Mouse (Mus musculus) heart, embryonic 11.5 days (tissue): ENCODE results near the gene Exoc6. TPM values are rescaled to one million over a fixed set of nuclear protein-coding genes. Genes with fewer than 3 reads are reported as not detected.

Source experiments
- ATAC-seq: fragments of 200-750 bp; cut with Nextera tagmentation; replicated peaks from 2 replicates; pipeline ENCODE4 v1.8.0; 2017; ENCODE audit warnings: moderate library complexity; ENCODE audit not compliant: insufficient number of reproducible peaks, low FRiP score, low TSS enrichment
- H3K27ac ChIP-seq: fragments of 300-500 bp; sonication (generic); 2 replicates; pipeline ENCODE4 v1.5.1; 2014; ENCODE audit warnings: mild to moderate bottlenecking, low read depth, low read length
- H3K27me3 ChIP-seq: fragments of 300-500 bp; sonication (generic); 2 replicates; pipeline ENCODE4 v1.6.1; 2014; ENCODE audit warnings: mild to moderate bottlenecking, low read length, mixed read lengths; ENCODE audit not compliant: control insufficient read depth, insufficient read depth
- H3K36me3 ChIP-seq: fragments of 300-500 bp; sonication (generic); 2 replicates; pipeline ENCODE4 v1.6.1; 2014; ENCODE audit warnings: mild to moderate bottlenecking, low read length, moderate library complexity, mixed read lengths; ENCODE audit not compliant: control insufficient read depth, insufficient read depth
- H3K4me1 ChIP-seq: fragments of 300-500 bp; sonication (generic); 2 replicates; pipeline ENCODE4 v1.6.1; 2014; ENCODE audit warnings: low read length; ENCODE audit not compliant: control insufficient read depth, insufficient read depth
- H3K4me2 ChIP-seq: fragments of 300-500 bp; sonication (generic); 2 replicates; pipeline ENCODE4 v1.6.1; 2014; ENCODE audit warnings: mild to moderate bottlenecking, moderate library complexity
- H3K4me3 ChIP-seq: fragments of 300-500 bp; sonication (generic); 2 replicates; pipeline ENCODE4 v1.5.1; 2014; ENCODE audit warnings: low read depth, low read length
- H3K9ac ChIP-seq: fragments of 300-500 bp; sonication (generic); 2 replicates; pipeline ENCODE4 v1.6.1; 2014; ENCODE audit warnings: mild to moderate bottlenecking, low read depth, low read length, moderate library complexity
- H3K9me3 ChIP-seq: fragments of 300-500 bp; sonication (generic); replicated peaks from 2 replicates; pipeline ENCODE4 v1.6.1; 2016; ENCODE audit warnings: low read length; ENCODE audit not compliant: control insufficient read depth
- WGBS: fragments of 180-500 bp; shearing (Covaris S2); extraction: QIAGEN DNeasy Blood & Tissue Kit; methylation state at CpG from one replicate; pipeline ENCODE4 v1.1.7; 2014; ENCODE audit not compliant: insufficient replicate concordance; 5-methylcytosine and 5-hydroxymethylcytosine counted together
- polyA plus RNA-seq: library from polyadenylated mRNA; unstranded; fragments of >200 nt; fragmentation: Nextera tagmentation; extraction: Ambion mirVana; gene quantifications from 2 replicates; pipeline ENCODE4 v1.2.1, GENCODE M21; 2014

Exoc6 gene
- polyA plus RNA-seq, 1 experiment from 2014 or later = 22.3 TPM

DNA sequence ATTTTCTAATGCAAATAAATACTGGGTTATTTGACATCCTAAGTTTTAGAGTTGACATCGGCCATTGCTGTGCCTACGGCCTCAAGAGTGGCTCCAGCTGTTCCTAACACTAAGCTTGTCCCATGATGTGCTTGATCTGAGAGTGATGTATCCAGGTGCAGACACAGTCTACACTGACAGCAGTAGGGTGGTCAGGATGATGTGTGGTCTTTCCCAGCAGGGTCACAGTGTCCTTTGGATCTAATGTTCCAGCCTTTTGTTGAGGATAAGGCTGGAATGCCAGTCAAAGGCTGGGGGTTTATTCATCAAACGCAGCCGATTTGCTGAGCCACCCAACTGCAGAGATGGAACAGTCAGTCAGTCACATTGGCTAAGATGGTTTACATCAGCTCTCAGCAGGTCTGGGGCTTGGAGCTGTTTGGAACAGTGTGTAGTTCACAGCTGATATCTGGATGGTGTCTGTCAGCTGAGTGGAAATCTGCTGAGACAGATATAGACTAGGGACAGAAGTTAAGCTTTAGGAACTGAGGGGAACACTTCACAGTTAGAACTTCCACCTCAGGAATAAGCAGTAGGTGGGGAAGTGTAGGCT lies 64.9 kb downstream of the Exoc6 start:
- no peak overlapping the region for H3K4me2 ChIP-seq
- no peak for ATAC-seq
- H3K9ac ChIP-seq = no peak overlapping the region
- no peak overlapping the region for H3K4me3 ChIP-seq
- no peaks in the 10 kb centered on the region; the same call in 1 of the 2 replicates for H3K36me3 ChIP-seq
- WGBS = 60% methylated on average over 4 of the region's 4 CpGs
- no peak overlapping the region for H3K27ac ChIP-seq
- H3K9me3 ChIP-seq = no peaks in the 10 kb centered on the region
- H3K27me3 ChIP-seq = no peaks in the 10 kb centered on the region
- H3K4me1 ChIP-seq = no peaks in the 10 kb centered on the region; the same call in 1 of the 2 replicates

DNA sequence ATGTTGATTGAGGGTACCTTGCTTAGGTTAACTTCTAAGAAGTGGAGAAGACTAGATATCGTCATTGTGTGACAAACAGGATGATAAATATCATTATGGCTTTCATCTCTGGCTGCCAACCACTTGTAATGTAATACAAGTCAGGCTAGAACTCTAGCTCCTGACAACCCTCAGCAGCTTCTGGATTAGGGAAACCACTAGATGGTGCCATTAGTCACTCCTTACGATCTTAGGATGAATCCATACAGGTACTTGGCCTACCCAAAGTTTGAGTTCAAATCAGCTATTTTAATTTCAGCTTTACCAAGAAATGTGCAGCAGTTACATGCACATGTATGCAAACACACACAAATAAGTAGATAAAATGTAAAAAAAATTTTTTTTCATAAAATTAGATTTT lies 97.8 kb downstream of the Exoc6 start:
- WGBS = 23% methylated on average over 2 of the region's 2 CpGs
- H3K36me3 ChIP-seq = no peaks in the 10 kb centered on the region
- H3K4me2 ChIP-seq = no peak overlapping the region

DNA sequence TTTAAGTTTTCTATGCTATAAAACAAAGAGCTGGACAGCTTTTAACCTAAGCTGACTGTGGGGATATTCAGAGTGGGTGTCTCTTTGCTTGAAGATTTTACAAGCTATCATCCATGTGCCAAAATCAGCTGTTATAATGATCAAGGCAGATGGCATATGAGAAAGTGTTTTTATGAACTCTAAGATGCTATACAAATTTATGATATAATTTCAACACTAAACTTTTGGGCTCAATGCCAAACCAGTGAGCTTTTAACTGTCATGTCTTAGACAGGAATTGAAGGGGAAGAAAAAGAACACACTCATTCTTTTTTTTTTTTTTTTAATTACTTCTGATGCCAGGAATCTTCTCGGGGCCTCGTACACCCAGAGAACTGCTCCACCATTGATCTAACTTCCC lies 100.3 kb downstream of the Exoc6 start:
- ATAC-seq = no peak
- H3K4me2 ChIP-seq = no peak overlapping the region
- H3K9ac ChIP-seq = no peak overlapping the region
- no peaks in the 10 kb centered on the region for H3K4me1 ChIP-seq
- H3K27me3 ChIP-seq = no peaks in the 10 kb centered on the region
- H3K4me3 ChIP-seq = no peak overlapping the region
- no peaks in the 10 kb centered on the region for H3K9me3 ChIP-seq
- 76% methylated on average over 2 of the region's 2 CpGs for WGBS
- H3K27ac ChIP-seq = no peak overlapping the region
- no peaks in the 10 kb centered on the region for H3K36me3 ChIP-seq

More for the DNA sequence above, 97.8 kb downstream of the Exoc6 start:
- Histone ChIP-seq H3K9ac (no peak overlapping the region), H3K27ac (no peak overlapping the region), H3K4me1 (no peaks in the 10 kb centered on the region), H3K27me3 (no peaks in the 10 kb centered on the region), H3K9me3 (no peaks in the 10 kb centered on the region), H3K4me3 (no peak overlapping the region)
- no peak for ATAC-seq

DNA sequence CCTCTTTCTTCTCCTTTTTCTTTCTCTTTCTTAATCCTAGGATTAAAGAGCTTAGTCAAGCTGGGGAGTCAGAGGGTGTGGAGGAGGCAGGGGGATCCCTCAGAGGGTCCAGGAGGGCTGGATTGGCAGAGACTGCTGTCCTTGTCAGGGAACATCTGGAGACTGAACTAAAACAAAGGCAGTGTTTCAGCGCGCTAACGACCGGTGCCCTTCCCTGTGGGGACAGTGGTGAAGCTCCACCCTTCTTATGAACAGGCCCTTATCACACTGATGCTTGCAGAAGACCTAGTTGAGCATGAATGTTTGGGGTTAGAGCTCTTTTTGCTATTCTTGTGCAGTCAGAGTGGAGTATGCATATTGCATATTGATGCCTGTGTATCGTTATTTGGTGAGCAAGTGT lies 103.8 kb downstream of the Exoc6 start:
- Histone ChIP-seq H3K4me2 (no peak overlapping the region), H3K9ac (no peak overlapping the region), H3K27me3 (no peaks in the 10 kb centered on the region), H3K4me1 (peaks cover 6% of the 10 kb centered on the region; the same call in 1 of the 2 replicates), H3K4me3 (no peak overlapping the region), H3K9me3 (no peaks in the 10 kb centered on the region), H3K27ac (no peak overlapping the region; the same call in 1 of the 2 replicates), H3K36me3 (no peaks in the 10 kb centered on the region)
- 35% methylated on average over 5 of the region's 5 CpGs for WGBS
- no peak for ATAC-seq

DNA sequence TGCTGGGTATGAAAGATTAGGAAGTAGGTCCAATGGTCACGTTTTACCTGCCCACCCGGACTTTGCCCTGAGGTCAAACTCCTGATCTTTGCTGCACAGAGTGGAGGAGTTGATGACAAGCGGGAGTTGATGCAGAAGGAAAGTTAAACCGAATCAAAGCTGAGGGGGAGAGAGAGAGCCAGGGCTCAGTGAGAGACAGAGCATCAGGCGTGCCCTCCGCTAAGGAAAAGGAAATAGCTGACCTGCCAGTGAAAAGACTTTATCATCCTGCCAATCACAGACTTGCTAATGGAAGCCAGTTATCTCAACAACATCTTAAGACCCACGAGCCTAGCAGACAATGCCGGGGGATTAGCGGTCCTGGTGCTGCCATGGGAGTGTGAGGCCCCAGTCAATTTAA lies 106.2 kb downstream of the Exoc6 start:
- Histone ChIP-seq H3K36me3 (no peaks in the 10 kb centered on the region), H3K9me3 (no peaks in the 10 kb centered on the region), H3K27ac (no peak overlapping the region), H3K9ac (no peak overlapping the region), H3K4me1 (peaks cover 6% of the 10 kb centered on the region; the same call in 1 of the 2 replicates), H3K4me2 (no peak overlapping the region), H3K4me3 (no peak overlapping the region), H3K27me3 (no peaks in the 10 kb centered on the region)
- 7% methylated on average over 9 of the region's 9 CpGs for WGBS
- ATAC-seq = no peak

DNA sequence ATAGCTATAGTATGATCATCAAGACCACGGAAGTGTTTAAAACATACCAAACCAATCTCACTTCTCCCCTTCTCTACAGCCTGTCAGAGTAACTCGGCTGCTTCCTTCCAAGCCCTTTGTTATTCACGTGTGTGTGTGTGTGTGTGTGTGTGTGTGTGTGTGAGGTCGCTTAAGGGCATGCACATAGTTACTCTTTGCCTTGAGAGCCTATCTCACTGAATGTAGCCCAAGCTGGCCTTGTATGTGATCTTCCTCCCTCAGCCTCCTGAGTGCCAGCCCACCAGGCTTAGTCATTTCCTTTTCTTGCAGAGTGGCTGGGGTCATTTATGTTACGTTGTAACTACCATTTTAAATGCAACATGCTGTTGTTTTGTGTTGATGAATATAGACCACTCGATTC lies 115.0 kb downstream of the Exoc6 start:
- Histone ChIP-seq H3K27me3 (no peaks in the 10 kb centered on the region), H3K36me3 (no peaks in the 10 kb centered on the region), H3K4me1 (no peaks in the 10 kb centered on the region), H3K4me3 (no peak overlapping the region), H3K4me2 (no peak overlapping the region), H3K9ac (no peak overlapping the region), H3K27ac (no peak overlapping the region), H3K9me3 (no peaks in the 10 kb centered on the region)
- 72% methylated on average over 6 of the region's 6 CpGs for WGBS
- no peak for ATAC-seq

DNA sequence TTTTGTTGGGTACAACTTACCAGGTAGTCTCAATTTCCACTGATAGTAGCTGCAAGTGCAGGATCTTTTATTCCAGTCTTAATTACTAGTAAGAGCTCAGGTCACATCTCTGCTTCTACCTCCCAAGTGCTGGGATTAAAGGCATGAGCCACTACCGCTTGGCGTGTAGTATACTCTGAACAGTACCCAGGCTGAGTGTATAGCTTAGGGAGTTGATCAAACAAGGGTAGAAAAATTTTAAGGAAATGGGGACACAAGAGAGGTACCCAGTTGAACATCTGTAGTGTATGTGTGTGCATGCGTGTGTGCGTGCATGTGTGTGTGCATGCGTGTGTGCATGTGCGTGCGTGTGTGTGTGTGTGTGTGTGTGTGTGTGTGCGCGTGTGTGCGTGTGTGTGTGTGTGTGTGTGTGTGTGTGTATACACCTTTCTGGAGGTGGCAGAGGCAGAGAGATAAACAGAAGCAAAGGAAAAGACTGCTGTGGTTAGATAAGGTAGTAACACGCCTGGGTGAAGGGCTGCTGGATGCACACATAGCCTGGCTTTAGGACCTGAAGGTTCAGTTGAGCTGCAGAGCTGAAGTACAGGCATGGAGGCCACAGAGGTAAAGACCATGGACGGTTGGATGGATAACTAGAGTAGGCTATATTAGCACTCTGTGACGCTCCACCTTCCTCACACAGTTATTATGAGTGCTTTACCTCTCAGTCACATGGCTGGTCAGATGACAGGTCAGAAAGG lies 117.8 kb downstream of the Exoc6 start:
- Histone ChIP-seq H3K9ac (no peak overlapping the region), H3K4me1 (no peaks in the 10 kb centered on the region), H3K27ac (no peak overlapping the region), H3K9me3 (no peaks in the 10 kb centered on the region), H3K4me2 (no peak overlapping the region), H3K4me3 (no peak overlapping the region), H3K36me3 (no peaks in the 10 kb centered on the region), H3K27me3 (no peaks in the 10 kb centered on the region)
- WGBS = 44% methylated on average over 13 of the region's 13 CpGs
- peak; percentile 61; the same call in 1 of the 2 replicates for ATAC-seq

DNA sequence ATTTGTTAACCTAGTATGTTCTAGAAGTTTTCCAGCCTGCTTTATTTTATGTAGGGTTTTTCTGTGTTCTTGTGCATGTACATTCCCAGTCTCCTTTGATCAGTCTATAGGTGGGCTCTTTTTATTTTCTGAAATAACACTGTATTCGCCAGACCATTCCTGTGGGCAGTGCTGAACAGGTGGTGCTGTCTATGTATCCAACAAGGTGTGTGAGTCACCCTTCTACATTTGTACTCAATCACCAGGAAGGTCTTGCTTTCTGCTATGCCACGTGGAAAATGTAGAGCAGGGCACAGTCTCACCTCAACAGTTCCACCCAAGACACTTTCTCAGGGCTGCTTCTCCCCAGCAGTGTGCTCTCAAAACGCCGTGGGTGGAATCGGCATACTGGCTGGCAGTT lies 118.4 kb downstream of the Exoc6 start:
- Histone ChIP-seq H3K9me3 (no peaks in the 10 kb centered on the region), H3K9ac (no peak overlapping the region), H3K4me3 (no peak overlapping the region), H3K4me2 (no peak overlapping the region), H3K27ac (no peak overlapping the region), H3K4me1 (no peaks in the 10 kb centered on the region), H3K27me3 (no peaks in the 10 kb centered on the region), H3K36me3 (no peaks in the 10 kb centered on the region)
- ATAC-seq = no peak
- 85% methylated on average over 5 of the region's 5 CpGs for WGBS

DNA sequence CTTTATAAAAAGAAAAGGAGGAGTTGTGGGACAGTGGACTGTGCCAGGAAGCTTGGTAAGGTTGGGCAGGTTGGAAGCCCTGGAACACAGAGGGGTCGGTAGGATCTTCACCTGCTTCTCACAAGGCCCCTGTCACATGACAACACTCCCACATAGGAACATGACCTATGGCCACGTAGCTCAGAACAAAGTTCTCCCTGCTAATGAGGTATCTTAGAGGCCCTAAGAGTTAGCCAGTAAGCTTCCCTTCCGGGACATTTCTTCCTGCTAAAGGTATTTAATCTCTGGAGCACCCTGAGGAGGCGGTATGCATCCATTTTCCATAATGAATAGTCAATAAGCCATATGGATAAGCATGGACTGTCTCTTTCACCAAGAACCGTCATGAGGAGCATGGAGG lies 119.3 kb downstream of the Exoc6 start:
- Histone ChIP-seq H3K36me3 (no peaks in the 10 kb centered on the region), H3K27ac (no peak overlapping the region), H3K9ac (no peak overlapping the region), H3K9me3 (no peaks in the 10 kb centered on the region), H3K4me1 (no peaks in the 10 kb centered on the region), H3K4me2 (no peak overlapping the region), H3K4me3 (no peak overlapping the region), H3K27me3 (no peaks in the 10 kb centered on the region)
- no peak for ATAC-seq
- 83% methylated on average over 5 of the region's 5 CpGs for WGBS
